Mouse (Mus musculus): Measurements from ENCODE around the gene Ms4a12.

- no peak for TF ChIP-seq E2F4 (IDR thresholded peaks at IDR 0.05; ENCODE audit: insufficient read depth)
- TF ChIP-seq USF1 (IDR thresholded peaks at IDR 0.05; ENCODE audit: low read depth), result no peak
- TF ChIP-seq POLR2A (IDR thresholded peaks at IDR 0.05; ENCODE audit: insufficient read length, low read depth), result no peak
- TF ChIP-seq MYOG (IDR thresholded peaks at IDR 0.05; ENCODE audit: control insufficient read depth in 1 of 3, insufficient read depth in 1 of 3, insufficient read length in 2 of 3, low read depth in 2 of 3), result no peak
- no peak for TF ChIP-seq CEBPB (IDR thresholded peaks at IDR 0.05; ENCODE audit: insufficient read depth, poor library complexity, severe bottlenecking)
- TF ChIP-seq MAX (IDR thresholded peaks at IDR 0.05; ENCODE audit: low read depth), result no peak
- no peak for TF ChIP-seq TCF12 (IDR thresholded peaks at IDR 0.05; ENCODE audit: insufficient read depth, poor library complexity, severe bottlenecking)
Measured at GRCm38 (mm10) chr19:11242560-11242959, 10.3 kb upstream of the Ms4a12 start.

All from myocyte (in vitro differentiated cells).